Mouse (Mus musculus) megakaryocyte, embryonic 14.5 days (primary cell): ENCODE measurements around the gene Ubash3a. TPM values are rescaled to one million over a fixed set of nuclear protein-coding genes. Genes with fewer than 3 reads are reported as not detected.
A peak's percentile ranks its signal among the peaks of the same experiment; 100 is the strongest.

Experiments
- H3K27me3 ChIP-seq: replicated peaks from 2 replicates; pipeline ENCODE3; 2012; ENCODE audit warnings: inconsistent platforms
- H3K36me3 ChIP-seq: replicated peaks from 2 replicates; pipeline ENCODE3; 2012; ENCODE audit warnings: low read length, inconsistent platforms, mixed read lengths
- H3K4me1 ChIP-seq: 2 replicates; pipeline ENCODE4 v1.6.1; 2012; ENCODE audit warnings: inconsistent platforms
- H3K4me3 ChIP-seq: replicated peaks from 2 replicates; pipeline ENCODE3; 2012; ENCODE audit warnings: moderate library complexity, mild to moderate bottlenecking, inconsistent platforms
- H3K9me3 ChIP-seq: 2 replicates; pipeline ENCODE4 v1.6.1; 2012; ENCODE audit warnings: inconsistent platforms
- FLI1 ChIP-seq: IDR thresholded peaks from 2 replicates; pipeline ENCODE4 v1.6.1; 2012; ENCODE audit warnings: low read length, inconsistent platforms, mixed read lengths
- GATA1 ChIP-seq: IDR thresholded peaks from 3 replicates; pipeline ENCODE4 v1.6.1; 2012; ENCODE audit warnings: mixed read lengths, low read length, inconsistent platforms, borderline replicate concordance
- polyA plus RNA-seq: library from polyadenylated mRNA; stranded (reverse); fragments of >175 nt; gene quantifications from 2 replicates; pipeline ENCODE4 v1.2.3, GENCODE M21; 2012; ENCODE audit warnings: low replicate concordance; ENCODE audit not compliant: insufficient read depth

Ubash3a gene
- polyA plus RNA-seq, 1 experiment = 45.2 TPM

DNA sequence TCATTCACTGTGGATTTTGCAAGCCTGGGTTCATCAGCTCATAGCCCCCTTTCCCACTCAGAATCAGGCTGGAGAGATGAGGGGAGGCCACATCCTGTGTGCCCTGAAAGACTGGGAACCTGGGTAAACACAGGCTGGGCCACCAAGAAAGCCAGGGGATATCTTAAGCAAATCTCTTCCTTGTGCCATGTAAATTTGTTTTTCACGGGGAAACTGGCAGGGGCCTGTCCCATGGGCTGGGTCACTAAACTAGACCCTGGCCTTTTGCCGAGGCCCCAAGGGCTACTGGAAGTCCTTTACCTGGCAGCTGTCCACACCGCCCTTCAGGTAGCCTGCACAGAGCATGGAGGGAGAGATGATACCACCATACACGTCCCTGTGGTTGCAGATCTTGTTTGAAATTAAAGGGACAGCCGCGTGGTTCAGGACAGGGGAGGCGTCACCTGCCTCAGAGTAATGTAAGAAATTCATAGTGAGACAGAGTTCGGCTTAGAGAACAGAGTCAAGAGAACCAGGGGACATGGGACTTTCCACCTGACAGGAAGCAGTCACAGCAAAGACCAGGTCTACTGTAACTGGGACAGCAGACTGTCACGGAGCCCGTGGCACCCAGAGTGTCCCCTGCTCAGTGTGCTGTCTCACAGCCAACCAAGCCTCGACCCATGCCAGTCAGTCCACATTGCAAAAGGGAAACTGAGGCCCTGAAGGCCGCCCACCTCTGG is 23.2 kb upstream of the Ubash3a start:
- Histone ChIP-seq H3K4me3 (no peak overlapping the region), H3K4me1 (peaks cover 26% of the 10 kb centered on the region), H3K27me3 (peaks cover 27% of the 10 kb centered on the region), H3K9me3 (no peaks in the 10 kb centered on the region), H3K36me3 (peaks cover 3% of the 10 kb centered on the region)
- TF ChIP-seq GATA1 (no peak), FLI1 (no peak)

DNA sequence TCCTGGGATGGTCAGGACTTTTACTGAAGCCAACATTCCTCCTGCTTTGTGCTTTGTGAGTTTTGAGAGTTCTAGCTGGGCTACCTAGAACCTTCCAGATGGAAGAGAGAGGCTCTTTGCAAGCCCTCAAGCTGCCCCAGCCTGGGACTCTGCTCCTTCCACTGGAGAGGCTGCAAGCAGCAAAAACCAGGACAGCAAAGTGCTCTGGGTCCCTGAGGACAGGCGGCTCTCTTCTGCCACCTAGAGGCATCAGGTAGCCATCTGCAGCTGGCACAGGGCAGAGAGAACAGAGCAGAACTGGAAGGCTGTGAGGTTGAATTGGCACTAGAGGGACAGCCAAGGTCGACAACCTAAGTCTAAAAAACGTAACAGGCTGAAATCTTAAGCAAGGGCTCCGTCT is 20.3 kb upstream of the Ubash3a start:
- no peak for TF ChIP-seq FLI1
- TF ChIP-seq GATA1 = no peak
- H3K4me1 ChIP-seq = peaks cover 43% of the 10 kb centered on the region
- H3K36me3 ChIP-seq = peaks cover 3% of the 10 kb centered on the region
- H3K9me3 ChIP-seq = no peaks in the 10 kb centered on the region
- H3K27me3 ChIP-seq = peaks cover 17% of the 10 kb centered on the region
- H3K4me3 ChIP-seq = no peak overlapping the region

DNA sequence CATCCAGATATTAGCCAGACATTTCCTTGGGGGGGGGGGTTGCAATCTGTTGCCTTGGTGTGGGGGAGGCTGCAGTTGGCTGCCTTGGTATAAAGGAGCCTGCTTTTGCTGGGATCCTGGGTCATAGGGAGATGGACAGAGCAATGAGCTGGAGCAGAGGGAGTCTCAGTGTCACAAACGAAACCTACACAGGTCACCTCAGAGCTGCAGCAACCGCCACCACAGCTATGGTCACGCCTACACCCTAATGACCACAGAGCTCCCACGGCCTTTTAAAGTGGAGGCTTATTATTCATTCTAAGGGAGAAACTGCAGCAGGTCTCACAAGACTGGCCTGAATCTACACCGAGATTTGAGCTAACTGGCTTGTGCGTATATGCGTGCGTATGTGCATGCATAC is 15.8 kb upstream of the Ubash3a start:
- TF ChIP-seq GATA1 = no peak
- TF ChIP-seq FLI1 = no peak
- H3K4me3 ChIP-seq = no peak overlapping the region
- H3K9me3 ChIP-seq = no peaks in the 10 kb centered on the region
- peaks cover 14% of the 10 kb centered on the region for H3K27me3 ChIP-seq
- peaks cover 59% of the 10 kb centered on the region for H3K4me1 ChIP-seq
- peaks cover 1% of the 10 kb centered on the region for H3K36me3 ChIP-seq

DNA sequence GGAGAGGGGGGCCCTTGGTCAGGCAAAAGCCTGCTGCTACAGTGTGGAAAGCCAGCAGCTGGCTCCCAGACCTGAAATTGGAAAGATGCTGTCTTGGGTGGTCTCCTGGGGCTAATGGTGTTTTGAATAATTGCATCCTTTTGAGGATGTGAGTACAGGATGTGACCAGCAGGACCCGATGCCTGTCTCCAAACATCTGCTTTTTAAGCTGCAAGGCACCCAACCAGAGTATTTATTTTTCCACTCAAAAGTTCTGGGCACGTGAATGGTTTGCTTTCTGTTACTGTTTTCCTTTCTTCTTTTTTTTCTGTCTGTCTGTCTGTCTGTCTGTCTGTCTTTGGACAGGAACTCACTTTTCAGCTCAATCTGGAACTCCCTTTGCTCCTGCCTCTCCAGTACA is 15.0 kb upstream of the Ubash3a start:
- Histone ChIP-seq H3K9me3 (no peaks in the 10 kb centered on the region), H3K36me3 (no peaks in the 10 kb centered on the region), H3K4me1 (peaks cover 51% of the 10 kb centered on the region), H3K27me3 (peaks cover 14% of the 10 kb centered on the region), H3K4me3 (no peak overlapping the region)
- TF ChIP-seq GATA1 (no peak), FLI1 (no peak)

GRCm38 (mm10) chr17:31193360-31193759 is 14.3 kb upstream of the Ubash3a start:
- no peaks in the 10 kb centered on the region for H3K36me3 ChIP-seq
- H3K27me3 ChIP-seq = peaks cover 10% of the 10 kb centered on the region
- TF ChIP-seq FLI1 (no peak), GATA1 (no peak)
- H3K4me3 ChIP-seq = no peak overlapping the region
- H3K4me1 ChIP-seq = peaks cover 50% of the 10 kb centered on the region
- H3K9me3 ChIP-seq = no peaks in the 10 kb centered on the region

DNA sequence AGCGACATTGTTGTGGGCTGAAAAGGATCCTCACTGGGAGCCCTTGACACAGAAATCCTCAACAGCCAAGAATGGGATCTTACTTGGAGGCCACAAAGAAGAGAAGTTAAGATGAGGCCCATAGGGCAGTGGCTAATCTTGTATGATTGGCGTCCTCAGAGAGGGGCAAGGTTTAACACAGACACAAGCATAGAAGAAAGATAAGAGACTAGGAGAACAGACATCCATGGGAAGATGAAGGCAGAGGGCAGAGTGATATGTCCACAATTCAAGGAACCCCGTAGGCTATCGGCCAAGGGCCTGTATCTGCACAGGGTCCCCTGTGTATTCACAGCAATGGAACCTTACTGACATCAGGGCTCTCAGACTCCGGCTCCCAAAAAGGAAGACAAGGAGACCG is 12.5 kb upstream of the Ubash3a start:
- Histone ChIP-seq H3K36me3 (no peaks in the 10 kb centered on the region), H3K4me1 (peaks cover 56% of the 10 kb centered on the region), H3K9me3 (no peaks in the 10 kb centered on the region), H3K27me3 (peaks cover 4% of the 10 kb centered on the region), H3K4me3 (no peak overlapping the region)
- no peak for TF ChIP-seq FLI1
- TF ChIP-seq GATA1 = no peak

GRCm38 (mm10) chr17:31196283-31196682 is 11.4 kb upstream of the Ubash3a start:
- Histone ChIP-seq H3K4me3 (no peak overlapping the region), H3K9me3 (no peaks in the 10 kb centered on the region), H3K27me3 (peaks cover 3% of the 10 kb centered on the region), H3K36me3 (no peaks in the 10 kb centered on the region), H3K4me1 (peaks cover 53% of the 10 kb centered on the region)
- TF ChIP-seq GATA1 = no peak
- TF ChIP-seq FLI1 = no peak

DNA sequence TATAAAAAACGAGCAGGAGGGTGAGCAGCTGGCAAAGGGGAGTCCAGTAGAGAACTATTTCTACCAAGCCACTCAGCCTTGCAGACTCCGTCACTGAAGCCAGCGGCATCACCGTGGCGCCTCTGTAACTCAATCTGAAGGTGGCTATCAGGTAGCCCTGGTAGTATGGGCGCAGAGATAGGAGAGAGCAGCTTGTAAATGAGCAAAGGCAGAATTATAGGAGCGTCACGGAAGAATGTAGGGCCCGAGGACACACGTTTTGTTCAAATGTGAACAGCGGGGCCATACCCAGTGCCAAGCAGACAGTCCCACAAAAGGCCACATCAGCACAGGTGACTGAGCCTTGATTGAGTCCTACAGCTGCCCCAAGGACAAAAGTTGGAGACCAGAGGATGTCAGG is 8.8 kb upstream of the Ubash3a start, which contains the start of gene Tmprss3:
Gene Tmprss3, minus strand, starts transcription at position 101 of the 400 bp plus-strand sequence.
- Histone ChIP-seq H3K27me3 (peaks cover 2% of the 10 kb centered on the region), H3K4me3 (peak within 1 kb of the TSS; percentile 26), H3K36me3 (no peaks in the 10 kb centered on the region), H3K9me3 (no peaks in the 10 kb centered on the region), H3K4me1 (peaks cover 37% of the 10 kb centered on the region)
- no peak for TF ChIP-seq GATA1
- no peak for TF ChIP-seq FLI1

DNA sequence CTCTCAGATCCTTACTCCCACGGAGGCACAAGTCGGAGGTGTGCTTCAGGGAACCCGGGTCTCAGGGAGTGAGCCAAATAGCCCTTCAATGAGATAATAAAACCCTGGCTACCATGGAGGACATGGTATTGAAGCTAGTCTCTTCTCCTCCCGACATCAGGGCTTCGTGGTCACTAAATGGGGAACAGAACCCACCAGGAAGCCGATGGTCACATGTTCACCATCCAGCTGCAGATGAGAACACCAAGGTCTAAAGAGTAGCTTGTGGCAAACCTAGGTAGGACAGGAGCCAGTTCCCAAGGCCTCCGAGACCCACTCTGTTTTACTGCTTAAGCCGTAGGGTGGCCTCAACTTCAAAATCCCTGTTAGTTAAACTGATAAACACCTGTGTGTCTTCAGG is 981 bp downstream of the Ubash3a start:
- Histone ChIP-seq H3K27me3 (no peaks in the 10 kb centered on the region), H3K36me3 (peaks cover 39% of the 10 kb centered on the region), H3K4me3 (peak overlapping the region; percentile 92), H3K9me3 (no peaks in the 10 kb centered on the region), H3K4me1 (peaks cover 79% of the 10 kb centered on the region)
- no peak for TF ChIP-seq GATA1
- TF ChIP-seq FLI1 = no peak

GRCm38 (mm10) chr17:31209376-31209930 is 1.8 kb downstream of the Ubash3a start:
- peaks cover 47% of the 10 kb centered on the region for H3K36me3 ChIP-seq
- peak overlapping the region; percentile 92 for H3K4me3 ChIP-seq
- no peaks in the 10 kb centered on the region for H3K9me3 ChIP-seq
- no peaks in the 10 kb centered on the region for H3K27me3 ChIP-seq
- TF ChIP-seq FLI1 (no peak), GATA1 (no peak)
- H3K4me1 ChIP-seq = peaks cover 84% of the 10 kb centered on the region

- Histone ChIP-seq H3K9me3 (no peaks in the 10 kb centered on the region), H3K27me3 (no peaks in the 10 kb centered on the region), H3K4me3 (peak overlapping the region; percentile 89), H3K4me1 (peaks cover 89% of the 10 kb centered on the region), H3K36me3 (peaks cover 56% of the 10 kb centered on the region)
- TF ChIP-seq FLI1 (no peak), GATA1 (no peak)
Measured at GRCm38 (mm10) chr17:31210299-31210698, 2.6 kb downstream of the Ubash3a start.
